Mouse (Mus musculus) embryonic facial prominence, embryonic 14.5 days (tissue): Measurements from ENCODE around the gene Zmiz2. TPM values are rescaled to one million over a fixed set of nuclear protein-coding genes. Genes with fewer than 3 reads are reported as not detected.
"Not testable (repeated sequence)": the region's sequence is repeated elsewhere in the genome, so short reads cannot be mapped to it uniquely, and the experiment has no call there.

Source experiments
- ATAC-seq: fragments of 200-750 bp; cut with Nextera tagmentation; 2 replicates; pipeline ENCODE4 v1.8.0; 2017; ENCODE audit warnings: low read depth, moderate number of reproducible peaks, moderate TSS enrichment
- DNase-seq: peaks from one replicate; pipeline ENCODE4 v3.0.0-alpha.2; 2015; ENCODE audit warnings: low spot score
- H3K27ac ChIP-seq: fragments of 300-500 bp; sonication (generic); replicated peaks from 2 replicates; pipeline ENCODE4 v1.5.1; 2014; ENCODE audit warnings: low read depth, mild to moderate bottlenecking, low read length, moderate library complexity
- H3K27me3 ChIP-seq: fragments of 300-500 bp; sonication (generic); replicated peaks from 2 replicates; pipeline ENCODE4 v1.6.1; 2014; ENCODE audit warnings: low read length; ENCODE audit not compliant: control insufficient read depth, insufficient read depth
- H3K36me3 ChIP-seq: fragments of 300-500 bp; sonication (generic); 2 replicates; pipeline ENCODE4 v1.6.1; 2014; ENCODE audit warnings: low read length, mixed read lengths; ENCODE audit not compliant: control insufficient read depth, insufficient read depth
- H3K4me1 ChIP-seq: fragments of 300-500 bp; sonication (generic); 2 replicates; pipeline ENCODE4 v1.6.1; 2014; ENCODE audit warnings: antibody characterized with exemption, low read length; ENCODE audit not compliant: control insufficient read depth, insufficient read depth
- H3K4me2 ChIP-seq: fragments of 300-500 bp; sonication (generic); 2 replicates; pipeline ENCODE4 v1.6.1; 2014; ENCODE audit warnings: low read depth, mild to moderate bottlenecking, low read length, moderate library complexity, mixed read lengths
- H3K4me3 ChIP-seq: fragments of 300-500 bp; sonication (generic); 2 replicates; pipeline ENCODE4 v1.5.1; 2014; ENCODE audit warnings: low read depth, mild to moderate bottlenecking, low read length
- H3K9ac ChIP-seq: fragments of 300-500 bp; sonication (generic); 2 replicates; pipeline ENCODE4 v1.6.1; 2014; ENCODE audit warnings: low read depth, mild to moderate bottlenecking, low read length, moderate library complexity, mixed read lengths
- H3K9me3 ChIP-seq: fragments of 300-500 bp; sonication (generic); 2 replicates; pipeline ENCODE4 v1.6.1; 2016; ENCODE audit warnings: low read length; ENCODE audit not compliant: control insufficient read depth
- WGBS: fragments of 180-500 bp; shearing (Covaris S2); extraction: QIAGEN DNeasy Blood & Tissue Kit; methylation state at CpG from one replicate; pipeline ENCODE4 v1.1.7; 2014; 5-methylcytosine and 5-hydroxymethylcytosine counted together
- polyA plus RNA-seq: library from polyadenylated mRNA; unstranded; fragments of >200 nt; fragmentation: Nextera tagmentation; extraction: Ambion mirVana; gene quantifications from 2 replicates; pipeline ENCODE4 v1.2.1, GENCODE M21; 2014

The Zmiz2 gene
- polyA plus RNA-seq, 1 experiment from 2014 or later = 11.2 TPM

DNA sequence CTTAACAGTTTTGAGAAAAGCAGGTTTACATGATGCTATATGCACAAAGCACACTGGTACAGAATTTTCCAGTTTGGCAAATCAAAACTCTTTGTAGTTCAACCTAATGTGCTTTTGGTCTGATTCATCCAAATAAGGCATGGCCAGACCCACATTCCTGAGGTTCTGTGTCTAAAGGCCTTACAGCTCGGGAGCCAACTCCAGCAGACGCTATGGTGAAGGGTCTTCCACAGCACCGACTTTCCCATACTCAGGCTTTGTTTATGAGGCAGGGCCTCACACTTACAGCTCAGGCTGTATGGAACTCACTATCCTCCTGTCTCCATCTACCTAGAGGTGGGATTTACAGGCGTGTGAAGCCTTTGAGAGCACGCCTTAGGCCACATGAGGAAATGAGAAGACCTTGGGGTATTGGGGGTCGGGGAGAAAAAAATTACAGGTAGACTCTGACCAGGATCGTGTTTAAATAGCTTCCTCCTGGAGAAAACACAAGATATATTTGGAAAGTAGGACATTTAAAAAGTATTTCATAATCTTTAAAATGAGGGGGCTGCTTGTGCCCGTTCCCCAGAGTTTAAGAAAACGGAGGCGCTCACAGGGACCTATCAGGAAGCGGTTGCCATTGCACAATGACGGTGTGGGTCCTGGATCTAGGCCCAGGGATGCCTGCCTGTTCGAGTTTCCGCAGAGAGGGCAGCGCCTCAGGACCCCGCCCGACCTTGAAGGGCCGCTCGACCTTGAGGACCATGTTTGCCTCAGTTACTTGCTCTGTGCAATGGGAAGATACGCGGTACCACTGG, 26.1 kb downstream of the Zmiz2 start, which contains the start of gene Ppia:
Gene Ppia, plus strand, starts transcription at position 693 of the 800 bp plus-strand sequence.
- peak; percentile 49 for ATAC-seq
- Histone ChIP-seq H3K4me1 (peaks cover 20% of the 10 kb centered on the region), H3K4me2 (peak within 1 kb of the TSS; percentile 98), H3K9ac (peak within 1 kb of the TSS; percentile 98), H3K36me3 (peaks cover 29% of the 10 kb centered on the region), H3K27me3 (no peaks in the 10 kb centered on the region), H3K9me3 (no peaks in the 10 kb centered on the region), H3K4me3 (peak within 1 kb of the TSS; percentile 98), H3K27ac (peak within 1 kb of the TSS; percentile 98)
- DNase-seq = peak; percentile 69
- 4% methylated on average over 21 of the region's 21 CpGs for WGBS

DNA sequence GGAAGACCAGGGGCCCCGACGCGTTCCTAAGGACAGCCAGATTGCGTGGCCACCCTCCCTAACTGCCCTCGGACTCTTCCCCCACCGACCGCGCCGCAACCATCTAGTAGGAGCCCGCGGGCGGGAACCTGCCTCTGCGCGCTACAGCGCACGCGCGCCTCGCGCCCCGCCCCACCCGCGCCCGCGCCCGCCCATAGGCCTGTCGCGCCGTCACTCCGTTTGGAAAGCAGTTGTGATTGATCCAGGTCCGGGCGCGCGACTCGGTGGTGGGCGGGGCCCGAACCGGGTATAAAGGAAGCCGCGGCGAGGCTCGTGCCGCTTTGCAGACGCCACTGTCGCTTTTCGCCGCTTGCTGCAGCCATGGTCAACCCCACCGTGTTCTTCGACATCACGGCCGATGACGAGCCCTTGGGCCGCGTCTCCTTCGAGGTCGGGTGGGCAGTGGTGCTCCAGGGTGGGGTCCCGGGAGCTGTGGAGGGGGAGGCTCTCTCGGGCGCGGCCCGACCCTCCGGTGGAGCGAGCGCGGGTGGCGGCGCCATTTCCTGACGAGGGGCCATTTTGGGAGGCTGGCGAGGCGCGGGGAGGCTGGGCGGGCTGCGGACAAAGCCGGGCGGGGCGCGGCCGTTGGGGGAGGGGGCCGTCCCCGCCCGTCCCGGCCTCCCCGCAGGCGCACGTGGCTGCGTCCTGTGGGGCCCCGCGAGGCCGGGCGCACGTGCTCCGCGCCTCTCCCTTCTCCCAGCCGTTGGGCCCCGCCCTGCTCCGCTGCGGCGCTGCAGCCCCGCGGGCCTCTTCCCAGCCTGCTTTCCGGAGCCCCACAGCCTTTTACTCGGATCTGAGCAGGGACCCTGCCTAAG, 26.9 kb downstream of the Zmiz2 start:
- ATAC-seq = peak; percentile 94
- WGBS = 0% methylated on average over 13 of the region's 102 CpGs
- H3K36me3 ChIP-seq = peaks cover 37% of the 10 kb centered on the region
- H3K4me3 ChIP-seq = peak overlapping the region; percentile 98
- peaks cover 20% of the 10 kb centered on the region for H3K4me1 ChIP-seq
- H3K4me2 ChIP-seq = peak overlapping the region; percentile 98
- H3K27me3 ChIP-seq = no peaks in the 10 kb centered on the region
- no peaks in the 10 kb centered on the region for H3K9me3 ChIP-seq
- H3K9ac ChIP-seq = peak overlapping the region; percentile 98
- DNase-seq = peak; percentile 95
- H3K27ac ChIP-seq = peak overlapping the region; percentile 98

DNA sequence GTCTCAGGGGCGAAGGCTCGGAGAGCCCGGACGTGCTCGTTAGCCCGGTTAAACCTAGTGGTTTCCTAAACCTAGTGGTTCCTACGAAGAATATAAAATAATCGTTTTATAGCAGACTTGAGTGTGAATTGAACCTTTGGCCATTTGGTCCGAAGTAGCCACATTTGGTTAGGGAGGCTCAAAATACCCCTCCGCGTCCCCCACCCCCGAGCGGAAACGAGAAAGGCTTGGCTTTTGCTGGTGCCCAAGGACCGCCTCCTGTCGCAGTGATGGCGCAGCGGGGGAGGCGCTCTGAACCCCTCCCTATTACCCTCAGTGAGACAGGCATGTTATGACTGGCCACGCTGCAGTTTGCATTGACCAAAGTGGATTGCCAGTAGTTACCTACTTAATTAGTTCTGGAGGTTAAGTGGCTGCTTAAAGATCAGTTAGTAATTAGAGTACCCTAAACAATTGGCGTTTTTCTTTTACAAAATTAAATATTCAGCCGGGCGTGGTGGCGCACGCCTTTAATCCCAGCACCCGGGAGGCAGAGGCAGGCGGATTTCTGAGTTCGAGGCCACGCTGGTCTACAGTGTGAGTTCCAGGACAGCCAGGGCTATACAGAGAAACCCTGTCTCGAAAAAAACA, 27.6 kb downstream of the Zmiz2 start:
- Histone ChIP-seq H3K27ac (peak overlapping the region; percentile 98), H3K4me2 (peak overlapping the region; percentile 98), H3K4me1 (peaks cover 18% of the 10 kb centered on the region), H3K36me3 (peaks cover 42% of the 10 kb centered on the region), H3K27me3 (no peaks in the 10 kb centered on the region), H3K4me3 (peak overlapping the region; percentile 98), H3K9ac (peak overlapping the region; percentile 98), H3K9me3 (no peaks in the 10 kb centered on the region)
- WGBS = 1% methylated on average over 30 of the region's 30 CpGs
- DNase-seq (peak; percentile 89), ATAC-seq (peak; percentile 51)

DNA sequence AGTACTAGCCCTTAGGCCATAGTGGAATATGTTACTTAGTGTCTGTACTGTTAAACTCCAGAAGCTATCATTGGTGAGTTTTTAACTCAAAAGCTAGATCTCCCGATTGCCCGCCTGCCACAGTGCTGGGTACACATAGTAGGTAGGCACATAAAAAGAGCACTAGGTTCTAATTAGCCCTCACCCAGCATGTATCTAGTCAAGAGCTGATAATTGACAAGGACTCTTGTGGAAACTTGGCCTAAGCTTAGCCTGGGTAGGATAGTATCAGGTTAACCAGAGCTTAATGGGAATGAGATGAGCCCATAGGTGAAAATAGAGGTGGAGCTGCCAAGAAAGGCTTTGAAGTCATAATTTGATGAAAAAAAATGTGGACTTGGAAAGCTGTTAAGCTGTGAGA, 28.2 kb downstream of the Zmiz2 start:
- Histone ChIP-seq H3K4me3 (peak overlapping the region; percentile 98), H3K9me3 (no peaks in the 10 kb centered on the region), H3K9ac (peak overlapping the region; percentile 98), H3K27ac (peak overlapping the region; percentile 98; the same call in 1 of the 2 replicates), H3K4me1 (peaks cover 17% of the 10 kb centered on the region), H3K36me3 (peaks cover 42% of the 10 kb centered on the region), H3K4me2 (peak overlapping the region; percentile 98), H3K27me3 (no peaks in the 10 kb centered on the region)
- DNase-seq (no peak), ATAC-seq (no peak)
- WGBS = 39% methylated on average over 2 of the region's 2 CpGs

- Histone ChIP-seq H3K27ac (no peak overlapping the region), H3K27me3 (no peaks in the 10 kb centered on the region), H3K9ac (peak overlapping the region; percentile 98), H3K4me1 (peaks cover 17% of the 10 kb centered on the region), H3K4me3 (peak overlapping the region; percentile 98), H3K9me3 (no peaks in the 10 kb centered on the region), H3K4me2 (peak overlapping the region; percentile 98), H3K36me3 (peaks cover 42% of the 10 kb centered on the region)
- DNase-seq (no peak), ATAC-seq (no peak)
Observed at GRCm38 (mm10) chr11:6417490-6417889, 28.6 kb downstream of the Zmiz2 start.

DNA sequence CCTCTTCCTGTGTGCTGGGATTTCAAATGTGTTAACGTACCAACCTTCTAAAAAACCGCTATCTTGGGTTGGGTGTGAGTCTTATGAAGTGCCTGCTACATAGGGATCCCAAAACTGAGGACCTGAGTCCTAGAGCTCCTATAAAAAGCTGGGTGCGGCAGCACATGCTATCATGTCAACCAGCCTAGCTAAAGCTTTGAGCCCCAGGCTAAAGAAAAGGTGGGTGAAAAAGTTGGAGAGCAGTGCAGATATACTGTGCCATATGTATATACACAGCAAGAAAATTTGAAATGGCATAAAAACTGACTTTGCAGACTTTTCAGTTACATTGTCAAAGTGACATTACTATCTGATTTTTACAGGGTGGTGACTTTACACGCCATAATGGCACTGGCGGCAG, 29.9 kb downstream of the Zmiz2 start:
- DNase-seq (no peak), ATAC-seq (no peak)
- H3K36me3 ChIP-seq = peaks cover 52% of the 10 kb centered on the region
- no peaks in the 10 kb centered on the region for H3K27me3 ChIP-seq
- H3K4me2 ChIP-seq = peak overlapping the region; percentile 98
- H3K27ac ChIP-seq = no peak overlapping the region
- H3K4me3 ChIP-seq = no peak overlapping the region
- no peak overlapping the region for H3K9ac ChIP-seq
- WGBS = 87% methylated on average over 5 of the region's 5 CpGs
- H3K4me1 ChIP-seq = peaks cover 17% of the 10 kb centered on the region
- no peaks in the 10 kb centered on the region for H3K9me3 ChIP-seq

- peaks cover 17% of the 10 kb centered on the region for H3K4me1 ChIP-seq
- not testable (repeated sequence) for DNase-seq, H3K27me3 ChIP-seq, H3K27ac ChIP-seq, H3K9me3 ChIP-seq, H3K4me3 ChIP-seq, ATAC-seq, H3K9ac ChIP-seq, H3K4me2 ChIP-seq
- peaks cover 56% of the 10 kb centered on the region for H3K36me3 ChIP-seq
- 69% methylated on average over 4 of the region's 4 CpGs for WGBS
Observed at GRCm38 (mm10) chr11:6419156-6419555, 30.3 kb downstream of the Zmiz2 start.

DNA sequence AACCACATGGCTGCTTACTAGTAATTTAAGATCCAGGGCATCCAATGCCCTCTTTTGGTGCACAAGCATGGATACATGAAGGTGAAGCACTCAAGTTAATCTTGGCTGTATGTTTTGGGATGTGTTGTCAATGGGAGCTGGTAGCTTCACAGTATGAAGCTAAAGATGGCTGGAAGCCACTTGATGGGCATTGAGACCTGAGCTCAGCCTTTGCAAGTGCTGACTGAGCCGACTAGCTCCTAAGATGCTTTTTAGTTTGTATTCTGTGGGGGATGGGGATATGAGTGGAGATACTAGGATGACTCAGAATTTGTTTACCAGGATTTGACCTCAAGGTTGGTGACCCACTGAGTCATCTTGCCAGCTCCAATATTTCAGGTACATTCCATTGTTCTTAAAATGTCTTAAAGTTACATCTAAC, 31.4 kb downstream of the Zmiz2 start:
- Histone ChIP-seq H3K4me2 (no peak overlapping the region), H3K27me3 (no peaks in the 10 kb centered on the region), H3K9ac (no peak overlapping the region), H3K36me3 (peaks cover 67% of the 10 kb centered on the region), H3K9me3 (no peaks in the 10 kb centered on the region), H3K4me1 (peaks cover 9% of the 10 kb centered on the region), H3K27ac (no peak overlapping the region), H3K4me3 (no peak overlapping the region)
- 12% methylated on average over 1 of the region's 1 CpGs for WGBS
- DNase-seq (no peak), ATAC-seq (no peak)
